Mouse (Mus musculus): Measurements from ENCODE around the gene Cdc42ep5. TPM values are rescaled to one million over a fixed set of nuclear protein-coding genes. Genes with fewer than 3 reads are reported as not detected.
"Not testable (repeated sequence)": the region's sequence is repeated elsewhere in the genome, so short reads cannot be mapped to it uniquely, and the experiment has no call there.

Cdc42ep5 gene
- polyA plus RNA-seq, 1 experiment from 2014 or later: 7.2 TPM

DNA sequence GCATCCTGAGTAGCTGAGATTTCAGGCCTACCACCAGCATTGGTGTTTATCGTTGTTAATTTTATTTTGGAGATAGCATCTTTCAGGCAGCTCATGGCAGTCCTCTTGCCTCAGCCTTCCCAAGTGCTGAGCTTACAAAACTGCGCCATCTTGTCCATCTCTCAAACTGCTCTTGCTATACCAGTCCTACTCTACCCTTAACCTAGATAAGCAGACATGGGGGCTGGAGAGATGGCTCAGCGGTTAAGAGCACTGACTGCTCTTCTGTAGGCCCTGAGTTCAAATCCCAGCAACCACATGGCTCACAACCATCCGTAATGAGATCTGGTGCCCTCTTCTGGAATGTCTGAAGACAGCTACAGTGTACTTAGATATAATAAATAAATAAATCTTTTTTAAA lies 3.1 kb downstream of the Cdc42ep5 start:
- H3K9ac ChIP-seq; ATAC-seq (ENCODE audit: low FRiP score); H3K4me3 ChIP-seq (replicated peaks; ENCODE audit: low read length); DNase-seq (ENCODE audit: low spot score); H3K27ac ChIP-seq; H3K4me2 ChIP-seq (replicated peaks); H3K4me1 ChIP-seq (replicated peaks; ENCODE audit: control insufficient read depth, insufficient read depth, low read length); H3K36me3 ChIP-seq (replicated peaks; ENCODE audit: control insufficient read depth, insufficient read depth); H3K9me3 ChIP-seq (ENCODE audit: control insufficient read depth, low read length); H3K27me3 ChIP-seq (ENCODE audit: control insufficient read depth, insufficient read depth, low read length): not testable (repeated sequence)
- over 99% methylated on average over 4 of the region's 4 CpGs for WGBS

DNA sequence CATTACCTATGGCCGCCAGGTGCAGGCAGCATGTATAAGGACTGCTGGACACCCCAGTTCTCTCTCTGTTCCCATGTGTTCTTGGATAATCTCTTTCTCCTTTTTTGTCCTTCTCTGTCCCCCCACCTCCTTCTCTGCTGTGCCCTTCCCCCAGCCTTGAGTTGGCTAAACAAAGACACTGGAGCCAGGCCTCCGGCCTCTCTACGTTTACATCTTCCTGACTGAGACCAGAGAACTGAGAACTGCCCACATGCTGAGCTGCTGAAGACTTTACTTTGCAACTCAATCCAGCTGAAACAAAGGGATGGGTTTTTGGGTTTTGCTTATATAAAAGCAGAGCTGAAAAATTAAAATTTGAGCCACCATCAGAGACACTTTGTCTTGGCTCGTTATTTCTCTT lies 9.7 kb downstream of the Cdc42ep5 start:
- Histone ChIP-seq H3K4me1 (replicated peaks; ENCODE audit: control insufficient read depth, insufficient read depth, low read length) (peaks cover 16% of the 10 kb centered on the region), H3K27me3 (ENCODE audit: control insufficient read depth, insufficient read depth, low read length) (peaks cover 31% of the 10 kb centered on the region), H3K4me2 (replicated peaks) (no peak overlapping the region), H3K9ac (no peak overlapping the region), H3K9me3 (ENCODE audit: control insufficient read depth, low read length) (no peaks in the 10 kb centered on the region), H3K27ac (no peak overlapping the region), H3K36me3 (replicated peaks; ENCODE audit: control insufficient read depth, insufficient read depth) (no peaks in the 10 kb centered on the region), H3K4me3 (replicated peaks; ENCODE audit: low read length) (no peak overlapping the region)
- DNase-seq (ENCODE audit: low spot score): no peak
- WGBS: 26% methylated on average over 4 of the region's 4 CpGs
- ATAC-seq (ENCODE audit: low FRiP score): no peak

DNA sequence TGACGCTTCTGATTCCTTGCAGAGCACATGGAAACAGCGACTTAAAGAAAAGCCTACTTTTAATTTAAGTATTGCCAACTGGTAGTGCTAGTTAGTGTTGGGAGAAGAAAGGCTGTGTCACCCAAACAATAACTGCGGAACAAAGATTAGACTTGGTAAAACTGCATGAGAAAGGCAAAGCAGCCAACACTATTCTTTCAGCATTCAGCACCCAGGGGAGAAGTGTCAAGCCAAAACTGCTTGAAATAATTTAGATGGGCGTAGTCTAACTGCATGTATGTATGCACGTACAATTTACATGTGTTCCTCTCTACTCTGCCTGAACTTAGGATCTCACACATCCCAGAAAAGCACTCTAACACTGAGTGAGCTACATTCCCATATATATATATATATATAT lies 10.3 kb downstream of the Cdc42ep5 start:
- no peak overlapping the region for H3K9ac ChIP-seq
- H3K36me3 ChIP-seq (replicated peaks; ENCODE audit: control insufficient read depth, insufficient read depth): no peaks in the 10 kb centered on the region
- WGBS: 77% methylated on average over 5 of the region's 5 CpGs
- no peak overlapping the region for H3K4me3 ChIP-seq (replicated peaks; ENCODE audit: low read length)
- no peak overlapping the region for H3K27ac ChIP-seq
- no peaks in the 10 kb centered on the region for H3K9me3 ChIP-seq (ENCODE audit: control insufficient read depth, low read length)
- ATAC-seq (ENCODE audit: low FRiP score) (no peak), DNase-seq (ENCODE audit: low spot score) (no peak)
- H3K4me2 ChIP-seq (replicated peaks): no peak overlapping the region
- peaks cover 20% of the 10 kb centered on the region for H3K4me1 ChIP-seq (replicated peaks; ENCODE audit: control insufficient read depth, insufficient read depth, low read length)
- H3K27me3 ChIP-seq (ENCODE audit: control insufficient read depth, insufficient read depth, low read length): peaks cover 31% of the 10 kb centered on the region

DNA sequence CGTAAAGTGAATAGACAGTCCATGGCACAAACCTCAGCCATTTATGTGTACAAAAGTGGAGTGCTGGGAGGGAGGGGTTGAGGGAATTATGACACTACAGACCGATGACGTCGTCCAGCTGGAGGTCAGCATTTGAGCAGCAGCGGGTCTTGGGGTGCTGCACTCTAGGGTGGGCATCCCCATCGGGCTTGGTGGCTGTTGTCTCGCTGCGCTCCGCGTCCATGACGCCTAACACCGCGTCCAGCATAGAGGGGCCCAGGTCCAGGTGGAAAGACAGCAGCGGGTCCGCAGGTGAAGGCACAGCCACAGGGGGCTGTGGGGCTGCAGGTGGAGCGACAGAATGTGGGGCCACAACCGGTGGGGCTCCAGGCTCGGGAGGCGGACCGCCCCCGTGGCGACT lies 13.4 kb downstream of the Cdc42ep5 start:
- WGBS: 10% methylated on average over 22 of the region's 22 CpGs

DNA sequence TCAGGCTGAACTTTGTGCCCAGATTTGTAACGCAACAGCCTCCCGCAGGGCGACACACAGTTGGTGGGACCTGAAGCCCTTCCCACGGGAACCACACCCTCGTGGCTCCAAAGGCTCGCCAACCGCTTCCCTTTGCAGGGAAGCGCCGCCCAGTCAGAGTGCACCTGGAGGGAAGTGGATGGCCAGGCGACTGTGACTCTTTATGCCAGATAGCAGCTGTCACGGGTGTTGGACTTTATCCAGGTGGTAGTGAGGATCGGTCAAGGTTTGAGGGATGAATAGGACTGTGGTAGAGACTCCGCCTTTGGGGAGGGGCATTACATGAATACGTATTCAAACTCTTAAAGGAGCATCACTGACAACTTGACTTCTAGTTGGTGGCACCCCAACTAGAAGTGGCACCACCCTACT lies 13.8 kb downstream of the Cdc42ep5 start:
- H3K4me2 ChIP-seq (replicated peaks): peak overlapping the region; percentile 93
- H3K27me3 ChIP-seq (ENCODE audit: control insufficient read depth, insufficient read depth, low read length): peaks cover 31% of the 10 kb centered on the region
- no peaks in the 10 kb centered on the region for H3K9me3 ChIP-seq (ENCODE audit: control insufficient read depth, low read length)
- 7% methylated on average over 14 of the region's 14 CpGs for WGBS
- H3K9ac ChIP-seq: peak overlapping the region; percentile 44
- ATAC-seq (ENCODE audit: low FRiP score): peak; percentile 13; the same call in 1 of the 2 replicates
- H3K27ac ChIP-seq: no peak overlapping the region
- peak overlapping the region; percentile 70 for H3K4me3 ChIP-seq (replicated peaks; ENCODE audit: low read length)
- DNase-seq (ENCODE audit: low spot score): peak; percentile 53
- peaks cover 22% of the 10 kb centered on the region for H3K36me3 ChIP-seq (replicated peaks; ENCODE audit: control insufficient read depth, insufficient read depth)
- peaks cover 29% of the 10 kb centered on the region for H3K4me1 ChIP-seq (replicated peaks; ENCODE audit: control insufficient read depth, insufficient read depth, low read length)

More for the DNA sequence above, 13.4 kb downstream of the Cdc42ep5 start:
- Histone ChIP-seq H3K36me3 (replicated peaks; ENCODE audit: control insufficient read depth, insufficient read depth) (peaks cover 17% of the 10 kb centered on the region), H3K27me3 (ENCODE audit: control insufficient read depth, insufficient read depth, low read length) (peaks cover 31% of the 10 kb centered on the region), H3K4me3 (replicated peaks; ENCODE audit: low read length) (peak overlapping the region; percentile 70), H3K4me2 (replicated peaks) (peak overlapping the region; percentile 93), H3K9me3 (ENCODE audit: control insufficient read depth, low read length) (no peaks in the 10 kb centered on the region), H3K9ac (0 out of 2 replicates have a peak overlapping the region, but pooled peaks have one; percentile 22), H3K27ac (no peak overlapping the region), H3K4me1 (replicated peaks; ENCODE audit: control insufficient read depth, insufficient read depth, low read length) (peaks cover 29% of the 10 kb centered on the region)
- no peak for DNase-seq (ENCODE audit: low spot score)
- no peak for ATAC-seq (ENCODE audit: low FRiP score)

DNA sequence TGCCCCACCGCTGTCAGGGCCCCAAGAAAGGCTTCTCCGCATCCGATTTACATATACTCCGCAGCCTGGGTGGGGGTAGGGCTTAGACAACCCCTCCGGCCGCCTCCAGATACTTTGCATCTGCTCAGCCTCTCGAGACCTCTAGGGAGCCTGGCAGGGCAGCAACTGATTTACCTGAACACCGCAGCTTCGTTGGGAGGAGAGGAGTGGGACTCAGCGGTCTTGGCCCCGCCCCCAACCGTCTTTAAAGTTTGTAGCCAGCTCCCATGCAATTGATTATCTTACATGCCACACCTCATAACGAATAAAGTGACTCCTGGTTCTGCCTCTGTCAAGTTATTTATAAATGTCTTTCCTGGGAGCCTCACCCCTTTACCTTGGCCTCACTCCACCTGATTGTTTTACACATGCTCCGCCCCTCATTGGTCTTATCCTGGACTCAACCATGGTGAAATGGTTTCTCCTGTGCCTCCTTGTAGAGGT lies 14.6 kb downstream of the Cdc42ep5 start, which contains the start of gene Leng9:
Gene Leng9, minus strand, starts transcription at position 316 of the 483 bp plus-strand sequence.
- WGBS: 1% methylated on average over 14 of the region's 14 CpGs
- H3K4me1 ChIP-seq (replicated peaks; ENCODE audit: control insufficient read depth, insufficient read depth, low read length): peaks cover 29% of the 10 kb centered on the region
- H3K27me3 ChIP-seq (ENCODE audit: control insufficient read depth, insufficient read depth, low read length): peaks cover 31% of the 10 kb centered on the region
- H3K36me3 ChIP-seq (replicated peaks; ENCODE audit: control insufficient read depth, insufficient read depth): peaks cover 29% of the 10 kb centered on the region
- H3K9me3 ChIP-seq (ENCODE audit: control insufficient read depth, low read length): no peaks in the 10 kb centered on the region
- DNase-seq (ENCODE audit: low spot score) (no peak), ATAC-seq (ENCODE audit: low FRiP score) (peak; percentile 21)
- peak within 1 kb of the TSS; percentile 70 for H3K4me3 ChIP-seq (replicated peaks; ENCODE audit: low read length)
- peak within 1 kb of the TSS; percentile 93 for H3K4me2 ChIP-seq (replicated peaks)
- peak within 1 kb of the TSS; percentile 92 for H3K27ac ChIP-seq
- H3K9ac ChIP-seq: peak within 1 kb of the TSS; percentile 84

DNA sequence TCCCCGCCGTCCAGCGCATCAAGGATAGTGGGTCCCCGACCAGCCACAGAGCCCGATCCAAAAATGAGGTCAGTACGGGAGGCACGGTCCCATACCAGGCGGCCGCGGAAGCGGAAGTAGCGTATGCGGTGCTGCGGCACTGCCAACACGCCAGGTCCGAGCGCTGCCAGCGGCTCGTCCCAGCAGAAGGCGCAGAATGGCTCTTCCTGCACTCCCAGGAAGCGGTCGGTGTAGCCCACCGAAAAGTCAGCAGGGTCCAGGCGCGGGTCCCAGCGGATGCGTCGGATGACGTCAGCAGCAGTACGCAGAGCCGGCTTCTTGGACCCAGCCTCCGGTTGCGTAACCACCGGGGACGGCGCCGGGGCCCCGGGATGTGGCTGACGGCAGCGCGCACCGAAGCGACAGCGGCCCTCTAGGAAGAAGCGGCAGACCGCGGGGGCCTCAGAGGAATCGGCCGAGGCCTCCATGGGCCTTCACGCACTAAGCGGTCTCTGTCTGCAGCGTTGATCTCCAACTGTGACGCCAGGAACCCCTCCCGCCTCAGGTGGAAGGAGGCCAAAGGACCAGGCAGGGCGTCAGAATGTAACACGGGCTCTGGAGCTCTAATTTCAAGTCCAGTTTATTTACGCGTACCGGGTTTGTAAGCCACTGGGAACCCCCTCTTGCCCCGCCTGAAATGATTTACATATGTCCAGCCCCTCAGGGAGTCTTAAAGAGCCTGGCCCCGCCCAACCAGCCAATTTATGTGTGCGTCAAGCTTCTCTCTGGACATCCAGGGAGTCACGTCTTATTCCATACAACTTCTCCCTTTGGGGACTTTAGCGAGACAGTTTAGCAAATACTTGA lies 15.2 kb downstream of the Cdc42ep5 start:
- peak overlapping the region; percentile 92 for H3K27ac ChIP-seq
- peaks cover 29% of the 10 kb centered on the region for H3K4me1 ChIP-seq (replicated peaks; ENCODE audit: control insufficient read depth, insufficient read depth, low read length)
- H3K27me3 ChIP-seq (ENCODE audit: control insufficient read depth, insufficient read depth, low read length): peaks cover 31% of the 10 kb centered on the region
- H3K9me3 ChIP-seq (ENCODE audit: control insufficient read depth, low read length): no peaks in the 10 kb centered on the region
- WGBS: under 1% methylated on average over 64 of the region's 64 CpGs
- H3K4me3 ChIP-seq (replicated peaks; ENCODE audit: low read length): peak overlapping the region; percentile 70
- peaks cover 35% of the 10 kb centered on the region for H3K36me3 ChIP-seq (replicated peaks; ENCODE audit: control insufficient read depth, insufficient read depth)
- ATAC-seq (ENCODE audit: low FRiP score) (peak; percentile 79), DNase-seq (ENCODE audit: low spot score) (peak; percentile 73)
- H3K4me2 ChIP-seq (replicated peaks): peak overlapping the region; percentile 93
- peak overlapping the region; percentile 84 for H3K9ac ChIP-seq

DNA sequence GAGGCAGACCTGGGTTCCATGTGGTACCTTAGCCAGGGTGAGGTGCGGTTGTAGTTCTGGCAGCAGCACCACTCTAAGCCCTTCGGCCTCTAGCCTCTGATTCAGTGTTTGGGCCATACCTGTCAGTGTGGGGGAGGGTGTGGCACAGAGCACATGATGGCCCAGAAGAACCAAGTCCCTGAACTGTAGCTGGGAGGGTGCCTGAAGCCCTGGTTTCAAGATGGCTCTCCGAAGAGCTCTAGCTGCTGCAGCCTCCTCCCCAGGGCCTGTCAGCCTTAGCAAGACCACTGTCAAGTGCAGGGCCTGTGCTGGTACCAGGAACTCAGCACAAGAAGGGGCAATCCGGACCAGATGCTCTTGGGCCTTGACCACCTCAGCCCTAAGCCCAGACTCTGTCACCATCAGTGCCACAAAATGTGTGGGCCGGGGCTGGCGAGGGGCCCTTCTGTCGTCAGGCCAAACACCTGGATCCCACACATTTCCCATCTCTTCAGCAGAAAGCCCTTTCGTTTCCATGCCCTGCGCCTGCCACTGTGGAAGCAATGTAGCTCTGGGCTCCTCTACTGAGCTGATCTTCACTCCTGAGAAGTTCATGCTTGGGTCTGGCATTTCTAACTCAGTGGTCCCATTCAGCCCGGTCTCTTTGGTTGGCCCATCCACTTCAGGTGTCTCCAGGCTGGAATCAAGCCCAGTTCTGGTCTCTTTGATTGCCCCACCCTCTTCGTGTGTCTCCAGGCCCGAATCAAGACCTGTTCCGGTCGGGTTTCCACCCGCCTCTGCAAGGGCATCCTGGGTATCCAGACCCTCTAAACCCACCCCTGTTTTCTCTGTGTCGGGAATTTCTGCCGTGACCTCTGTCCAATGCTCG lies 16.1 kb downstream of the Cdc42ep5 start:
- H3K4me3 ChIP-seq (replicated peaks; ENCODE audit: low read length): peak overlapping the region; percentile 70
- peaks cover 25% of the 10 kb centered on the region for H3K27me3 ChIP-seq (ENCODE audit: control insufficient read depth, insufficient read depth, low read length)
- ATAC-seq (ENCODE audit: low FRiP score) (peak; percentile 38), DNase-seq (ENCODE audit: low spot score) (no peak)
- H3K4me2 ChIP-seq (replicated peaks): peak overlapping the region; percentile 93
- peaks cover 44% of the 10 kb centered on the region for H3K36me3 ChIP-seq (replicated peaks; ENCODE audit: control insufficient read depth, insufficient read depth)
- H3K27ac ChIP-seq: peak overlapping the region; percentile 92
- peaks cover 29% of the 10 kb centered on the region for H3K4me1 ChIP-seq (replicated peaks; ENCODE audit: control insufficient read depth, insufficient read depth, low read length)
- no peaks in the 10 kb centered on the region for H3K9me3 ChIP-seq (ENCODE audit: control insufficient read depth, low read length)
- peak overlapping the region; percentile 84 for H3K9ac ChIP-seq
- WGBS: 28% methylated on average over 18 of the region's 18 CpGs

DNA sequence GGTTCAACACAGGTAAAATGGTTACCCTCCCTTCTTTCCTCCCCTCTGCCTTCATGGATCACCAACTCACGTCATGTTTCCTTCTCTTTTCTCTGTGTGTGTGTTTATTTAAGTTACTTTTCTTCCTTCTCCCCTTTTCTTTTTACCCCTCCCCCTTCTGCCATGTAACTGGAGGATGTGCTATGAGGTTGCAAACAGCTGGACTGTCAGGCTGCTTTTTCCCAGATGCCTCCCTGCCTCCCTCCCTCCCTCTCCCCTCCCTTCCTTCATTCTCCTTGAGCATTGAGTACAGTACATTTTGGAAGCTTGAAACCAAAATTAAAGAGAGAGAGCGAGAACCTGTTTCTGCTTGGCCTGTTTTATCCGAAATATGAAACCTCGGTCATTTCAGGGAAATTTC lies 16.8 kb downstream of the Cdc42ep5 start:
- ATAC-seq (ENCODE audit: low FRiP score) (no peak), DNase-seq (ENCODE audit: low spot score) (no peak)
- no peaks in the 10 kb centered on the region for H3K9me3 ChIP-seq (ENCODE audit: control insufficient read depth, low read length)
- WGBS: 86% methylated on average over 4 of the region's 4 CpGs
- peaks cover 51% of the 10 kb centered on the region for H3K36me3 ChIP-seq (replicated peaks; ENCODE audit: control insufficient read depth, insufficient read depth)
- H3K27me3 ChIP-seq (ENCODE audit: control insufficient read depth, insufficient read depth, low read length): peaks cover 20% of the 10 kb centered on the region
- no peak overlapping the region for H3K4me2 ChIP-seq (replicated peaks)
- H3K9ac ChIP-seq: no peak overlapping the region
- no peak overlapping the region for H3K4me3 ChIP-seq (replicated peaks; ENCODE audit: low read length)
- peaks cover 29% of the 10 kb centered on the region for H3K4me1 ChIP-seq (replicated peaks; ENCODE audit: control insufficient read depth, insufficient read depth, low read length)
- no peak overlapping the region for H3K27ac ChIP-seq
